Mouse (Mus musculus): ENCODE measurements at regions not wholly inside any gene's neighbourhood (a gene's known extent, or its start where the extent isn't known, plus 50 kb on each side); places are given as distances from the start of the nearest gene placed in this dataset.

GRCm38 (mm10) chr16:29946966-29947365, 117.2 kb upstream of the Hes1 start:
- DNase-seq (ENCODE audit: extremely low spot score, low spot score), result no peak

GRCm38 (mm10) chr16:29947670-29948069, 116.5 kb upstream of the Hes1 start:
- no peak for DNase-seq (ENCODE audit: extremely low spot score, low spot score)

- DNase-seq (ENCODE audit: extremely low spot score, low spot score), result no peak
Measured at GRCm38 (mm10) chr16:29950136-29950535, 114.0 kb upstream of the Hes1 start.

- DNase-seq (ENCODE audit: extremely low spot score, low spot score), result no peak
Measured at GRCm38 (mm10) chr16:29950791-29951190, 113.4 kb upstream of the Hes1 start.

GRCm38 (mm10) chr16:29954700-29955099, 109.5 kb upstream of the Hes1 start:
- DNase-seq (ENCODE audit: extremely low spot score, low spot score), result no peak

- DNase-seq (ENCODE audit: extremely low spot score, low spot score), result no peak
Measured at GRCm38 (mm10) chr16:29956904-29957303, 107.3 kb upstream of the Hes1 start.

- DNase-seq (ENCODE audit: extremely low spot score, low spot score), result no peak
Measured at GRCm38 (mm10) chr16:29959939-29960637, 104.1 kb upstream of the Hes1 start.

- no peak for DNase-seq (ENCODE audit: extremely low spot score, low spot score)
Measured at GRCm38 (mm10) chr16:29963284-29963683, 100.9 kb upstream of the Hes1 start.

GRCm38 (mm10) chr16:29964563-29964962, 99.6 kb upstream of the Hes1 start:
- no peak for DNase-seq (ENCODE audit: extremely low spot score, low spot score)

- DNase-seq (ENCODE audit: extremely low spot score, low spot score), result no peak
Measured at GRCm38 (mm10) chr16:29968743-29969142, 95.4 kb upstream of the Hes1 start.

GRCm38 (mm10) chr16:29972741-29973141, 91.4 kb upstream of the Hes1 start:
- no peak for DNase-seq (ENCODE audit: extremely low spot score, low spot score)

- no peak for DNase-seq (ENCODE audit: extremely low spot score, low spot score)
Measured at GRCm38 (mm10) chr16:29973250-29973649, 90.9 kb upstream of the Hes1 start.

GRCm38 (mm10) chr16:29975800-29976199, 88.4 kb upstream of the Hes1 start:
- DNase-seq (ENCODE audit: extremely low spot score, low spot score), result no peak

- DNase-seq (ENCODE audit: extremely low spot score, low spot score), result no peak
Measured at GRCm38 (mm10) chr16:29977011-29977410, 87.2 kb upstream of the Hes1 start.

GRCm38 (mm10) chr16:29977711-29978110, 86.5 kb upstream of the Hes1 start:
- no peak for DNase-seq (ENCODE audit: extremely low spot score, low spot score)

GRCm38 (mm10) chr16:29979066-29979465, 85.1 kb upstream of the Hes1 start:
- DNase-seq (ENCODE audit: extremely low spot score, low spot score), result no peak

- no peak for DNase-seq (ENCODE audit: extremely low spot score, low spot score)
Measured at GRCm38 (mm10) chr16:29981543-29981942, 82.6 kb upstream of the Hes1 start.

GRCm38 (mm10) chr16:29982224-29982785, 81.9 kb upstream of the Hes1 start:
- DNase-seq (ENCODE audit: extremely low spot score, low spot score), result no peak

GRCm38 (mm10) chr16:29983161-29983560, 81.0 kb upstream of the Hes1 start:
- no peak for DNase-seq (ENCODE audit: extremely low spot score, low spot score)

GRCm38 (mm10) chr16:29985126-29985931, 78.9 kb upstream of the Hes1 start:
- no peak for DNase-seq (ENCODE audit: extremely low spot score, low spot score)

GRCm38 (mm10) chr16:29987595-29987994, 76.6 kb upstream of the Hes1 start:
- DNase-seq (ENCODE audit: extremely low spot score, low spot score), result no peak

- DNase-seq (ENCODE audit: extremely low spot score, low spot score), result no peak
Measured at GRCm38 (mm10) chr16:29987999-29988398, 76.2 kb upstream of the Hes1 start.
